Mouse (Mus musculus) mammary gland, adult 2 months (tissue): ENCODE measurements around the gene Rsbn1. TPM values are rescaled to one million over a fixed set of nuclear protein-coding genes. Genes with fewer than 3 reads are reported as not detected.

ENCODE experiments used
- polyA plus RNA-seq: library from polyadenylated mRNA; depleted of rRNA; stranded (reverse); fragments of >200 nt; gene quantifications from 2 replicates; pipeline ENCODE4 v1.2.3, GENCODE M21; 2012; ENCODE audit warnings: low replicate concordance; rRNA removed

Rsbn1 gene
- 3.2 and 6.5 TPM in 2 replicates for polyA plus RNA-seq

GRCm38 (mm10) chr3:103914010-103914669 is at the start of gene Rsbn1:
Gene Rsbn1, plus strand, starts transcription at chr3:103914120.

GRCm38 (mm10) chr3:103967861-103968691 is 54.2 kb downstream of the Rsbn1 start, which contains the start of gene Phtf1:
Gene Phtf1, plus strand, starts transcription at chr3:103968110.

Other genes with a start within 250 kb of the Rsbn1 start
- 10.8 and 17.0 TPM in 2 replicates for gene Olfml3, start 176.1 kb upstream of the Rsbn1 start, polyA plus RNA-seq
- gene Gm10964, start 174.8 kb upstream of the Rsbn1 start, polyA plus RNA-seq = not detected in 2 replicates
- gene Hipk1, start 122.6 kb upstream of the Rsbn1 start, polyA plus RNA-seq = 81.0 and 97.1 TPM in 2 replicates
- 16.3 and 19.2 TPM in 2 replicates for gene Dclre1b, start 104.7 kb upstream of the Rsbn1 start, polyA plus RNA-seq
- 10.9 and 23.3 TPM in 2 replicates for gene Ap4b1, start 104.6 kb upstream of the Rsbn1 start, polyA plus RNA-seq
- 0.13 TPM in 1 of 2 replicates, not detected in the other for gene Gm43064, start 104.5 kb upstream of the Rsbn1 start, polyA plus RNA-seq
- gene Bcl2l15, start 81.5 kb upstream of the Rsbn1 start, polyA plus RNA-seq = not detected in 2 replicates
- gene Ptpn22, start 54.3 kb upstream of the Rsbn1 start, polyA plus RNA-seq = 12.0 and 16.0 TPM in 2 replicates
- gene Phtf1, start 54.0 kb downstream of the Rsbn1 start, polyA plus RNA-seq = 4.4 and 8.3 TPM in 2 replicates